Mouse (Mus musculus): ENCODE results near the gene Hoxa10. TPM values are rescaled to one million over a fixed set of nuclear protein-coding genes. Genes with fewer than 3 reads are reported as not detected.
A peak's percentile ranks its signal among the peaks of the same experiment; 100 is the strongest.

Gene Hoxa10
- polyA plus RNA-seq, 2 experiments, result 111 to 117 TPM

GRCm38 (mm10) chr6:52270494-52271480 is 30.1 kb upstream of the Hoxa10 start:
- DNase-seq (ENCODE audit: low spot score), result peak; percentile 86
- H3K36me3 ChIP-seq (ENCODE audit: control insufficient read depth, insufficient read depth, low read length), result no peaks in the 10 kb centered on the region
- H3K9ac ChIP-seq (ENCODE audit: low read depth, low read length, severe bottlenecking), result 0 out of 2 replicates have a peak overlapping the region, but pooled peaks have one; percentile 16
- no peak overlapping the region for H3K27ac ChIP-seq (replicated peaks; ENCODE audit: low read depth, low read length)
- H3K27me3 ChIP-seq (ENCODE audit: control insufficient read depth, insufficient read depth, low read length), result peaks cover 60% of the 10 kb centered on the region
- TF ChIP-seq POLR2A (IDR thresholded peaks at IDR 0.05; ENCODE audit: borderline replicate concordance, extremely low read depth, insufficient read depth, insufficient read length), result no peak
- no peaks in the 10 kb centered on the region for H3K9me3 ChIP-seq (ENCODE audit: control insufficient read depth, low read length)
- ATAC-seq (ENCODE audit: low FRiP score, low read depth), result peak; percentile 51; the same call in 1 of the 2 replicates
- H3K4me1 ChIP-seq (ENCODE audit: control insufficient read depth, insufficient read depth, low read length), result peaks cover 35% of the 10 kb centered on the region
- WGBS, result 5% methylated on average over 23 of the region's 23 CpGs
- peak overlapping the region; percentile 26; the same call in 1 of the 2 replicates for H3K4me2 ChIP-seq (replicated peaks; ENCODE audit: low read depth, low read length, severe bottlenecking)
- H3K4me3 ChIP-seq (replicated peaks; ENCODE audit: low read length), result 0 out of 2 replicates have a peak overlapping the region, but pooled peaks have one; percentile 2

GRCm38 (mm10) chr6:52268756-52269155 is 28.1 kb upstream of the Hoxa10 start:
- Histone ChIP-seq H3K27me3 (ENCODE audit: control insufficient read depth, insufficient read depth, low read length) (peaks cover 48% of the 10 kb centered on the region), H3K9ac (ENCODE audit: low read depth, low read length, severe bottlenecking) (no peak overlapping the region), H3K4me1 (ENCODE audit: control insufficient read depth, insufficient read depth, low read length) (peaks cover 26% of the 10 kb centered on the region), H3K27ac (replicated peaks; ENCODE audit: low read depth, low read length) (no peak overlapping the region), H3K9me3 (ENCODE audit: control insufficient read depth, low read length) (no peaks in the 10 kb centered on the region), H3K4me3 (replicated peaks; ENCODE audit: low read length) (no peak overlapping the region), H3K36me3 (ENCODE audit: control insufficient read depth, insufficient read depth, low read length) (no peaks in the 10 kb centered on the region), H3K4me2 (replicated peaks; ENCODE audit: low read depth, low read length, severe bottlenecking) (no peak overlapping the region)
- no peak for ATAC-seq (ENCODE audit: low FRiP score, low read depth)
- no peak for DNase-seq (ENCODE audit: low spot score)
- no peak for TF ChIP-seq POLR2A (IDR thresholded peaks at IDR 0.05; ENCODE audit: borderline replicate concordance, extremely low read depth, insufficient read depth, insufficient read length)
- 20% methylated on average over 3 of the region's 3 CpGs for WGBS

GRCm38 (mm10) chr6:52268341-52268740 is 27.7 kb upstream of the Hoxa10 start:
- no peak for TF ChIP-seq POLR2A (IDR thresholded peaks at IDR 0.05; ENCODE audit: borderline replicate concordance, extremely low read depth, insufficient read depth, insufficient read length)
- no peak overlapping the region for H3K9ac ChIP-seq (ENCODE audit: low read depth, low read length, severe bottlenecking)
- no peak overlapping the region for H3K4me3 ChIP-seq (replicated peaks; ENCODE audit: low read length)
- ATAC-seq (ENCODE audit: low FRiP score, low read depth), result no peak
- peaks cover 22% of the 10 kb centered on the region for H3K4me1 ChIP-seq (ENCODE audit: control insufficient read depth, insufficient read depth, low read length)
- DNase-seq (ENCODE audit: low spot score), result peak; percentile 7
- peak overlapping the region; percentile 22; the same call in 1 of the 2 replicates for H3K4me2 ChIP-seq (replicated peaks; ENCODE audit: low read depth, low read length, severe bottlenecking)
- peaks cover 44% of the 10 kb centered on the region for H3K27me3 ChIP-seq (ENCODE audit: control insufficient read depth, insufficient read depth, low read length)
- no peaks in the 10 kb centered on the region for H3K36me3 ChIP-seq (ENCODE audit: control insufficient read depth, insufficient read depth, low read length)
- no peaks in the 10 kb centered on the region for H3K9me3 ChIP-seq (ENCODE audit: control insufficient read depth, low read length)
- no peak overlapping the region for H3K27ac ChIP-seq (replicated peaks; ENCODE audit: low read depth, low read length)
- WGBS, result 16% methylated on average over 7 of the region's 7 CpGs

GRCm38 (mm10) chr6:52267691-52268090 is 27.0 kb upstream of the Hoxa10 start:
- H3K27ac ChIP-seq (replicated peaks; ENCODE audit: low read depth, low read length), result 0 out of 2 replicates have a peak overlapping the region, but pooled peaks have one; percentile 22
- no peak overlapping the region for H3K9ac ChIP-seq (ENCODE audit: low read depth, low read length, severe bottlenecking)
- H3K9me3 ChIP-seq (ENCODE audit: control insufficient read depth, low read length), result no peaks in the 10 kb centered on the region
- peaks cover 44% of the 10 kb centered on the region for H3K27me3 ChIP-seq (ENCODE audit: control insufficient read depth, insufficient read depth, low read length)
- WGBS, result 20% methylated on average over 3 of the region's 3 CpGs
- no peak for TF ChIP-seq POLR2A (IDR thresholded peaks at IDR 0.05; ENCODE audit: borderline replicate concordance, extremely low read depth, insufficient read depth, insufficient read length)
- H3K4me3 ChIP-seq (replicated peaks; ENCODE audit: low read length), result no peak overlapping the region
- H3K36me3 ChIP-seq (ENCODE audit: control insufficient read depth, insufficient read depth, low read length), result no peaks in the 10 kb centered on the region
- H3K4me1 ChIP-seq (ENCODE audit: control insufficient read depth, insufficient read depth, low read length), result peaks cover 15% of the 10 kb centered on the region
- DNase-seq (ENCODE audit: low spot score) (peak; percentile 2), ATAC-seq (ENCODE audit: low FRiP score, low read depth) (no peak)
- H3K4me2 ChIP-seq (replicated peaks; ENCODE audit: low read depth, low read length, severe bottlenecking), result peak overlapping the region; percentile 22; the same call in 1 of the 2 replicates

- Histone ChIP-seq H3K4me1 (ENCODE audit: control insufficient read depth, insufficient read depth, low read length) (peaks cover 16% of the 10 kb centered on the region), H3K27me3 (ENCODE audit: control insufficient read depth, insufficient read depth, low read length) (peaks cover 39% of the 10 kb centered on the region), H3K27ac (replicated peaks; ENCODE audit: low read depth, low read length) (no peak overlapping the region), H3K9ac (ENCODE audit: low read depth, low read length, severe bottlenecking) (no peak overlapping the region), H3K4me3 (replicated peaks; ENCODE audit: low read length) (peak overlapping the region; percentile 76; the same call in 1 of the 2 replicates), H3K9me3 (ENCODE audit: control insufficient read depth, low read length) (no peaks in the 10 kb centered on the region), H3K4me2 (replicated peaks; ENCODE audit: low read depth, low read length, severe bottlenecking) (peak overlapping the region; percentile 96; the same call in 1 of the 2 replicates), H3K36me3 (ENCODE audit: control insufficient read depth, insufficient read depth, low read length) (no peaks in the 10 kb centered on the region)
- 31% methylated on average over 5 of the region's 5 CpGs for WGBS
- ATAC-seq (ENCODE audit: low FRiP score, low read depth), result no peak
- no peak for TF ChIP-seq POLR2A (IDR thresholded peaks at IDR 0.05; ENCODE audit: borderline replicate concordance, extremely low read depth, insufficient read depth, insufficient read length)
- DNase-seq (ENCODE audit: low spot score), result peak; percentile 10
Observed at GRCm38 (mm10) chr6:52267221-52267620, 26.6 kb upstream of the Hoxa10 start.

Measured in limb, embryonic 14.5 days (tissue).